Mouse (Mus musculus): ENCODE measurements around the gene Kdelc2. TPM values are rescaled to one million over a fixed set of nuclear protein-coding genes. Genes with fewer than 3 reads are reported as not detected.

Gene Kdelc2
- total RNA-seq, 1 experiment from 2014 or later: 1.7 TPM

DNA sequence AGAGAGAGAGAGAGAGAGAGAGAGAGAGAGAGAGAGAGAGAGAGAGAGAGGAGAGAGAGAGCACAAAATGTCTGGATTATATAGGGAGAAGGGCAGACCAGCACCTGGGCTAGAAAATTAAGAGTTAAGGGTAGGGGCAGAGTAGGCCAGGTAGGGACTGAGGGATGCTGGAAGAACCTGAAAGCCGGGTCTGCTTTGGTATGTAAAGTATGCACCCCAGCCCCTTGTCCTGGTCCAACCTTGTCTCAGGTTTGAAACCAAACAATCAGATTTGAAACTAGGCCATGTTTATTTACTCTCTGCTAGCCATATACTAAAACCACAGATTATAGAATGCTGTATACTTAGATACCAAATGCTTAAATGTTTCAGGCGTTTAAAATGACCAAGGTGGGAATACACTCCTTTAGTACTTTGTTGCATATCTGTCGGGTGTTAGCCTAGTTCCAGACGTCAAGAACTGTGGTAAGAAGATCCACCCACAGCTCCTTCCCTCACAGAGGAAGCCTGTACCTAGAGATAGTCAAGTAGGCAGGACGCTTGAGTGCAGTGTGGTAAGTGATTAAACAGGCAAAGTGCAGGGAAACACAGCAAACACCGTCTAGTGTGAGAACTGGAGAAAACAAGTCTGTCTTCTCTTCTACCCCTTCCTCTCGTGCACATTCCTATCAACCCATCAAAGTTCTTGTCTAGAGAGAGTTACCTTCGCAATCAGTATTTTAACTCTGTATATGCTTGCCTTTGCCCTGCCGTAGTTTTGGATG, 38.5 kb downstream of the Kdelc2 start:
- no peak for ATAC-seq (replicated peaks; ENCODE audit: insufficient number of reproducible peaks, low FRiP score, low TSS enrichment, poor library complexity, severe bottlenecking)

DNA sequence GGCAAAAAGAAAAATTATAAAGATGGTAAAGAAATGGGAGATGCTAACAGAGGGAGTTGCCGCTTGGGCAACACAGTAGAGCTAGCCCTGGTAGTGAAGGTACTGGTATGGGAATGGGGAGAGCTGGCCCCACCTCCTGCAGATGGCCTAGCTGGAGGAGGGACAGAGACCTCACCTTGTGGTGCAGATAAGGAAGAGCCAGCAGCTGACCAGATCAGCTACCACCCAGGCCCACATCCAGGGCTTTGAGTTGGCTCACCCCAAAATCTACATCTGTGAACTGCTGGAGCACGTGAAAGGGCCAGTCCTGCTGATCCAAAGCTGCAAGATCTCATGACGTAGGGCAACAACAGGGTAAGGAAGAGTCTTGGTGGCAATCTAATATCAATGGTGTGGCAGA, 42.9 kb downstream of the Kdelc2 start:
- no peak for ATAC-seq (replicated peaks; ENCODE audit: insufficient number of reproducible peaks, low FRiP score, low TSS enrichment, poor library complexity, severe bottlenecking)

DNA sequence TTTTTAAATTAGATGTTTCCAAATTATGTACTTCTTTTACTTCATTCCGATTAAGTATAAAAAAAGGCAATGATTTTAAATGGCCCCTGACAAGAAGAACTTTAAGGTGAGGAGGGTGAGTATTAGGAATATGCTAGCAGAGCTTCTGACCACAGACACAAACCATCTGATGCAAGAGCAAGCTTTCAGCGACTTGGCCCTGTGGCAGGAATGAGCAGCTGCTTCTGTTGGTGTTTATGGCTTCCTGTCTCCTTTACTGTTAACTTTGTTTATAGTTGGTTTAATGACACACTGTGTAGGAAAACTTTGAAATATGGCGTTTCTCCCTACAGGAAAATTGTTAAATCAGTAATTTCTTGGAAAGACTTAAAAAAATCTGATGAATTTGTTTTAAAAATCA, 43.8 kb downstream of the Kdelc2 start:
- no peak for ATAC-seq (replicated peaks; ENCODE audit: insufficient number of reproducible peaks, low FRiP score, low TSS enrichment, poor library complexity, severe bottlenecking)

DNA sequence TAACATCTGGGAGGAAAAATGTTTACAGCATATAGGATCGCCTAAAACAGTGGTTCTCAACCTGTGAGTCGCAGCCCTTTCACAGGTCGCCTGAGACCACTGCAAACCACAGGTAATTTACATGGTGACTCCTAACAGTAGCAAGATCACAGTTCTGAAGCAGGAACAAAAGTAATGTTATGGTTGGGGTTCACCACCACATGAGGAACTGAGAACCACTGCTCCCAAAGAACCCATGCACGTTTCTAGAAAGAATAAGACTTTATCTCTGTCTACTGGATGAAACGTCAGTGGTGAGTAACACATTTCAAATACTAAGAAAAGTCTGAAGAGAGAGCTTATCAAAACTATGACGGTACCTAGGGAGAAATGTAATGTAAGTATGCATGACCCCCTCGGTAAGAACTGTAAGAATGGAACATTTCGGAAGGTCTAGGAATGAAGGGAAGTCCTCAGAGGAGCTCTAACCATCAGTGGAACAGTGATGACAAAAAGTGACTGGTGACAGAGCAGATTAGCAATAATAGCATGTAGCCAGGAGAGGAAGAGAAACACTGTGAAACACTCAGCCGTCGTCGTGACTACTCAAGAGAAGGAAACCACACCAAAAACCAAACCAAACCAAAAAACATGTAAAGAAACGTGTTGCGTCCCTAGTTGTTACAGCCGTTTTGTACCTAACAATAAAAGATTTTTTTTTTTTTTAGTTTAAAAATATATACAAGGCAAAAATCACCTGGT, 52.2 kb downstream of the Kdelc2 start:
- ATAC-seq (replicated peaks; ENCODE audit: insufficient number of reproducible peaks, low FRiP score, low TSS enrichment, poor library complexity, severe bottlenecking): no peak

DNA sequence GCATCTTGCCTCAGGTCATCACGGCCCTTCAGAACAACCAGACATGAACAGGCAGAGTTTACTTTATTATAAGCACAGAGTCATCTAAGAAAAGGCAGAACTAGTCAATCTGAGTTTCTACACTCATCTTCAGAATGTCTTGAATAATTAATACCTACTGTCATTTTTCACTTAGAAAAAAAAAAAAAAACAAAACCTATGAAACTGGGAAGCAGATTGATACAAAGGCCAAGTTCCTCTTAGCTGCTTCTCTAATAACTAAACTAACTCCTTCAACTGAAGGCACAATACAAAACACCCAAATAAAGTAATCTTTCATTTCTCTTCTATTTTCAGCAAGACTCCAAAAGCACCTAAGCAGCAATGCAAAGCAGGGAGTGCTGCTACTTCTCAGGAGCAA, 66.8 kb downstream of the Kdelc2 start:
- no peak for ATAC-seq (replicated peaks; ENCODE audit: insufficient number of reproducible peaks, low FRiP score, low TSS enrichment, poor library complexity, severe bottlenecking)

Other genes starting within 250 kb of the Kdelc2 start
- gene Ddx10, start 136.0 kb upstream of the Kdelc2 start, total RNA-seq (2017): 53.4 to 78.5 TPM (median 55.8 TPM) in 3 replicates
- gene Exph5, start 82.4 kb upstream of the Kdelc2 start, total RNA-seq (2017): not detected in 3 replicates
- not detected in 3 replicates for gene 4930550C14Rik, start 18.3 kb downstream of the Kdelc2 start, total RNA-seq (2017)
- gene Atm, start 152.7 kb downstream of the Kdelc2 start, total RNA-seq (2017): 21.4 to 53.1 TPM (median 22.3 TPM) in 3 replicates
- gene Npat, start 153.0 kb downstream of the Kdelc2 start, total RNA-seq (2017): 14.0 to 16.8 TPM (median 15.1 TPM) in 3 replicates
- gene Acat1, start 226.4 kb downstream of the Kdelc2 start, total RNA-seq (2017): 21.0 to 31.0 TPM (median 28.5 TPM) in 3 replicates

All from monocyte, adult 5-6 weeks (primary cell).